Mouse (Mus musculus): ENCODE data around the gene Gpc5.

- TF ChIP-seq CTCF (IDR thresholded peaks at IDR 0.05; ENCODE audit: low read depth, low read length) (no peak), POLR2A (IDR thresholded peaks at IDR 0.05; ENCODE audit: extremely low read depth, insufficient read depth, low read length) (no peak)
These were observed 1120.0 kb downstream of the Gpc5 start for GRCm38 (mm10) chr14:116212029-116212428.
